23 mouse cellular contexts compared by ENCODE assay signal in genomic region chr4:99320501-99320900, GRCm38 (mm10). TPM values are rescaled to one million over a fixed set of nuclear protein-coding genes. Genes with fewer than 3 reads are reported as not detected.
DNase-seq lines count a peak whose midpoint lies in the region; ATAC-seq lines count a peak whose summit lies in the region.
"Had no signal": no experiment of that assay in that cellular context is flagged by ENCODE, and none has a peak within 500 bp of the region (broad histone marks: within the 10 kb centered on the region; RNA-seq: fewer than 3 reads in every experiment).

No protein-coding gene starts in this region.

- H3K4me3 ChIP-seq in kidney, embryonic 14.5 days (ENCODE audit: low read length) = no peak overlapping the region
- H3K4me3 ChIP-seq: embryonic facial prominence, embryonic 13.5 days; embryonic facial prominence, embryonic 15.5 days; erythroblast, embryonic 14.5 days; forebrain, embryonic 10.5 days; forebrain, embryonic 12.5 days had no signal

- H3K27ac ChIP-seq in kidney, embryonic 14.5 days (ENCODE audit: low read depth, low read length) = no peak overlapping the region
- H3K27ac ChIP-seq: embryonic facial prominence, embryonic 13.5 days; embryonic facial prominence, embryonic 15.5 days; forebrain, embryonic 10.5 days; forebrain, embryonic 12.5 days had no signal

- 54% methylated on average over 11 of the region's 11 CpGs for WGBS in kidney, embryonic 14.5 days

- no peak for ATAC-seq in kidney, embryonic 14.5 days (ENCODE audit: low FRiP score, low TSS enrichment)
- ATAC-seq: forebrain, embryonic 14.5 days had no signal

- H3K9me3 ChIP-seq in kidney, embryonic 14.5 days (ENCODE audit: control insufficient read depth, low read length) = no peaks in the 10 kb centered on the region
- H3K9me3 ChIP-seq: embryonic facial prominence, embryonic 13.5 days; embryonic facial prominence, embryonic 15.5 days; forebrain, embryonic 10.5 days; forebrain, embryonic 12.5 days had no signal

- H3K9ac ChIP-seq in kidney, embryonic 14.5 days (ENCODE audit: low read depth, low read length) = no peak overlapping the region
- H3K9ac ChIP-seq: embryonic facial prominence, embryonic 13.5 days; embryonic facial prominence, embryonic 15.5 days; forebrain, embryonic 12.5 days had no signal

- no peaks in the 10 kb centered on the region for H3K36me3 ChIP-seq in kidney, embryonic 14.5 days (ENCODE audit: control insufficient read depth, insufficient read depth, low read length)
- H3K36me3 ChIP-seq: embryonic facial prominence, embryonic 13.5 days; embryonic facial prominence, embryonic 15.5 days; forebrain, embryonic 10.5 days; forebrain, embryonic 12.5 days had no signal

- no peaks in the 10 kb centered on the region for H3K27me3 ChIP-seq in kidney, embryonic 14.5 days (ENCODE audit: control insufficient read depth, insufficient read depth, low read length)
- H3K27me3 ChIP-seq: embryonic facial prominence, embryonic 13.5 days; embryonic facial prominence, embryonic 15.5 days; forebrain, embryonic 12.5 days had no signal

- DNase-seq in kidney, adult 11 months = peak; percentile 19
- DNase-seq in kidney, postnatal 4 days = no peak
- DNase-seq in kidney, adult 8-10 months = peak; percentile 26 to 37
- no peak for DNase-seq in kidney, postnatal 10 days
- DNase-seq in kidney, postnatal 36 days = peak; percentile 15 to 46
- DNase-seq: adrenal gland, adult 2 months; adrenal gland, postnatal 10 days; adrenal gland, postnatal 25 days; cerebellum, adult 11 months; cerebellum, adult 18-20 months; cerebellum, adult 8-10 months; cerebellum, adult 9-11 months; cerebellum, postnatal 14 days; cerebellum, postnatal 36 days; embryo, embryonic 11 days had no signal

- H3K4me2 ChIP-seq in kidney, embryonic 14.5 days (replicated peaks; ENCODE audit: low read depth, low read length) = no peak overlapping the region
- H3K4me2 ChIP-seq: embryonic facial prominence, embryonic 13.5 days; embryonic facial prominence, embryonic 15.5 days; forebrain, embryonic 12.5 days had no signal

- H3K4me1 ChIP-seq in kidney, embryonic 14.5 days (ENCODE audit: control insufficient read depth, insufficient read depth, low read length) = peaks cover 4% of the 10 kb centered on the region; the same call in 1 of the 2 replicates
- H3K4me1 ChIP-seq: embryonic facial prominence, embryonic 13.5 days; embryonic facial prominence, embryonic 15.5 days; forebrain, embryonic 12.5 days had no signal

RNA-seq across cellular contexts. Expression of gene Gm12689, which starts 24.8 kb away (rescaled TPM):
- polyA plus RNA-seq in kidney, embryonic 14.5 days (2014; fragmentation: Nextera tagmentation; extraction: Ambion mirVana) = 0.29 and 0.68 TPM in 2 replicates
- polyA plus RNA-seq: embryonic facial prominence, embryonic 11.5 days; erythroblast, embryonic 14.5 days had no signal

Comparison
In these comparisons a context has a peak if more than half of its experiments do, and no peak if none do; other contexts are left out.
1. DNase-seq: peak in kidney, adult 11 months (single experiment), kidney, adult 8-10 months (2 of 2) and kidney, postnatal 36 days (2 of 2); none in kidney, postnatal 4 days (0 of 2) and kidney, postnatal 10 days (single experiment).